Mouse (Mus musculus): ENCODE data around the gene Prss57. TPM values are rescaled to one million over a fixed set of nuclear protein-coding genes. Genes with fewer than 3 reads are reported as not detected.
"Not testable (repeated sequence)": the region's sequence is repeated elsewhere in the genome, so short reads cannot be mapped to it uniquely, and the experiment has no call there.

Prss57 gene
- polyA plus RNA-seq, 1 experiment from 2014 or later, result not detected

- ATAC-seq (ENCODE audit: insufficient number of reproducible peaks, insufficient read depth, low FRiP score, low read depth), result no peak
- Histone ChIP-seq H3K27ac (ENCODE audit: low read length) (peak overlapping the region; percentile 87), H3K36me3 (ENCODE audit: control insufficient read depth, insufficient read depth, low read length) (peaks cover 14% of the 10 kb centered on the region), H3K4me3 (ENCODE audit: low read depth, low read length) (peak overlapping the region; percentile 92), H3K4me1 (ENCODE audit: control insufficient read depth, insufficient read depth, low read length) (peaks cover 26% of the 10 kb centered on the region), H3K9me3 (ENCODE audit: control insufficient read depth, low read depth, low read length) (no peaks in the 10 kb centered on the region), H3K4me2 (replicated peaks; ENCODE audit: low read depth, low read length) (peak overlapping the region; percentile 92), H3K27me3 (ENCODE audit: control insufficient read depth, insufficient read depth, low read length) (no peaks in the 10 kb centered on the region), H3K9ac (replicated peaks; ENCODE audit: low read depth, low read length) (peak overlapping the region; percentile 93)
- 6% methylated on average over 16 of the region's 16 CpGs for WGBS
Measured at GRCm38 (mm10) chr10:79766001-79766507, 24.7 kb downstream of the Prss57 start.

GRCm38 (mm10) chr10:79765228-79765745, 25.5 kb downstream of the Prss57 start:
- H3K27ac ChIP-seq (ENCODE audit: low read length), result no peak overlapping the region; the same call in 1 of the 2 replicates
- peaks cover 26% of the 10 kb centered on the region for H3K4me1 ChIP-seq (ENCODE audit: control insufficient read depth, insufficient read depth, low read length)
- 52% methylated on average over 2 of the region's 2 CpGs for WGBS
- peak overlapping the region; percentile 93; the same call in 1 of the 2 replicates for H3K9ac ChIP-seq (replicated peaks; ENCODE audit: low read depth, low read length)
- no peaks in the 10 kb centered on the region for H3K9me3 ChIP-seq (ENCODE audit: control insufficient read depth, low read depth, low read length)
- H3K4me3 ChIP-seq (ENCODE audit: low read depth, low read length), result peak overlapping the region; percentile 92
- H3K27me3 ChIP-seq (ENCODE audit: control insufficient read depth, insufficient read depth, low read length), result no peaks in the 10 kb centered on the region
- peaks cover 22% of the 10 kb centered on the region for H3K36me3 ChIP-seq (ENCODE audit: control insufficient read depth, insufficient read depth, low read length)
- no peak for ATAC-seq (ENCODE audit: insufficient number of reproducible peaks, insufficient read depth, low FRiP score, low read depth)
- H3K4me2 ChIP-seq (replicated peaks; ENCODE audit: low read depth, low read length), result peak overlapping the region; percentile 92

- H3K36me3 ChIP-seq (ENCODE audit: control insufficient read depth, insufficient read depth, low read length), result peaks cover 31% of the 10 kb centered on the region
- no peak overlapping the region for H3K27ac ChIP-seq (ENCODE audit: low read length)
- no peak for ATAC-seq (ENCODE audit: insufficient number of reproducible peaks, insufficient read depth, low FRiP score, low read depth)
- no peak overlapping the region for H3K4me2 ChIP-seq (replicated peaks; ENCODE audit: low read depth, low read length)
- H3K4me1 ChIP-seq (ENCODE audit: control insufficient read depth, insufficient read depth, low read length), result peaks cover 26% of the 10 kb centered on the region
- no peak overlapping the region for H3K4me3 ChIP-seq (ENCODE audit: low read depth, low read length)
- no peaks in the 10 kb centered on the region for H3K9me3 ChIP-seq (ENCODE audit: control insufficient read depth, low read depth, low read length)
- H3K27me3 ChIP-seq (ENCODE audit: control insufficient read depth, insufficient read depth, low read length), result no peaks in the 10 kb centered on the region
- WGBS, result 74% methylated on average over 7 of the region's 7 CpGs
- H3K9ac ChIP-seq (replicated peaks; ENCODE audit: low read depth, low read length), result 0 out of 2 replicates have a peak overlapping the region, but pooled peaks have one; percentile 6
Measured at GRCm38 (mm10) chr10:79764234-79764633, 26.5 kb downstream of the Prss57 start.

GRCm38 (mm10) chr10:79762875-79763274, 27.9 kb downstream of the Prss57 start:
- Histone ChIP-seq H3K27me3 (ENCODE audit: control insufficient read depth, insufficient read depth, low read length) (no peaks in the 10 kb centered on the region), H3K4me2 (replicated peaks; ENCODE audit: low read depth, low read length) (no peak overlapping the region), H3K9me3 (ENCODE audit: control insufficient read depth, low read depth, low read length) (no peaks in the 10 kb centered on the region), H3K4me3 (ENCODE audit: low read depth, low read length) (no peak overlapping the region), H3K9ac (replicated peaks; ENCODE audit: low read depth, low read length) (no peak overlapping the region), H3K36me3 (ENCODE audit: control insufficient read depth, insufficient read depth, low read length) (peaks cover 44% of the 10 kb centered on the region), H3K4me1 (ENCODE audit: control insufficient read depth, insufficient read depth, low read length) (peaks cover 19% of the 10 kb centered on the region), H3K27ac (ENCODE audit: low read length) (no peak overlapping the region)
- no peak for ATAC-seq (ENCODE audit: insufficient number of reproducible peaks, insufficient read depth, low FRiP score, low read depth)
- 84% methylated on average over 3 of the region's 3 CpGs for WGBS

GRCm38 (mm10) chr10:79760603-79761143, 30.1 kb downstream of the Prss57 start:
- Histone ChIP-seq H3K27me3 (ENCODE audit: control insufficient read depth, insufficient read depth, low read length) (no peaks in the 10 kb centered on the region), H3K27ac (ENCODE audit: low read length) (no peak overlapping the region), H3K36me3 (ENCODE audit: control insufficient read depth, insufficient read depth, low read length) (peaks cover 59% of the 10 kb centered on the region), H3K4me1 (ENCODE audit: control insufficient read depth, insufficient read depth, low read length) (peaks cover 14% of the 10 kb centered on the region), H3K9ac (replicated peaks; ENCODE audit: low read depth, low read length) (no peak overlapping the region), H3K4me3 (ENCODE audit: low read depth, low read length) (no peak overlapping the region), H3K9me3 (ENCODE audit: control insufficient read depth, low read depth, low read length) (no peaks in the 10 kb centered on the region), H3K4me2 (replicated peaks; ENCODE audit: low read depth, low read length) (no peak overlapping the region)
- ATAC-seq (ENCODE audit: insufficient number of reproducible peaks, insufficient read depth, low FRiP score, low read depth), result no peak
- 92% methylated on average over 11 of the region's 11 CpGs for WGBS

- not testable (repeated sequence) for H3K4me2 ChIP-seq (replicated peaks; ENCODE audit: low read depth, low read length); H3K4me3 ChIP-seq (ENCODE audit: low read depth, low read length); ATAC-seq (ENCODE audit: insufficient number of reproducible peaks, insufficient read depth, low FRiP score, low read depth); H3K4me1 ChIP-seq (ENCODE audit: control insufficient read depth, insufficient read depth, low read length); H3K27me3 ChIP-seq (ENCODE audit: control insufficient read depth, insufficient read depth, low read length); H3K9me3 ChIP-seq (ENCODE audit: control insufficient read depth, low read depth, low read length); H3K9ac ChIP-seq (replicated peaks; ENCODE audit: low read depth, low read length); H3K27ac ChIP-seq (ENCODE audit: low read length)
- H3K36me3 ChIP-seq (ENCODE audit: control insufficient read depth, insufficient read depth, low read length), result peaks cover 59% of the 10 kb centered on the region
- WGBS, result 100% methylated on average over 1 of the region's 1 CpGs
Measured at GRCm38 (mm10) chr10:79759675-79760074, 31.1 kb downstream of the Prss57 start.

GRCm38 (mm10) chr10:79756660-79757059, 34.1 kb downstream of the Prss57 start:
- H3K4me1 ChIP-seq (ENCODE audit: control insufficient read depth, insufficient read depth, low read length), result peaks cover 6% of the 10 kb centered on the region; the same call in 1 of the 2 replicates
- H3K9me3 ChIP-seq (ENCODE audit: control insufficient read depth, low read depth, low read length), result no peaks in the 10 kb centered on the region
- no peak for ATAC-seq (ENCODE audit: insufficient number of reproducible peaks, insufficient read depth, low FRiP score, low read depth)
- H3K27me3 ChIP-seq (ENCODE audit: control insufficient read depth, insufficient read depth, low read length), result no peaks in the 10 kb centered on the region
- no peak overlapping the region for H3K9ac ChIP-seq (replicated peaks; ENCODE audit: low read depth, low read length)
- H3K27ac ChIP-seq (ENCODE audit: low read length), result no peak overlapping the region
- H3K4me3 ChIP-seq (ENCODE audit: low read depth, low read length), result no peak overlapping the region
- H3K36me3 ChIP-seq (ENCODE audit: control insufficient read depth, insufficient read depth, low read length), result peaks cover 51% of the 10 kb centered on the region
- WGBS, result 86% methylated on average over 24 of the region's 24 CpGs
- no peak overlapping the region for H3K4me2 ChIP-seq (replicated peaks; ENCODE audit: low read depth, low read length)

GRCm38 (mm10) chr10:79755854-79756253, 34.9 kb downstream of the Prss57 start:
- no peak for ATAC-seq (ENCODE audit: insufficient number of reproducible peaks, insufficient read depth, low FRiP score, low read depth)
- H3K4me2 ChIP-seq (replicated peaks; ENCODE audit: low read depth, low read length), result no peak overlapping the region
- peaks cover 6% of the 10 kb centered on the region; the same call in 1 of the 2 replicates for H3K4me1 ChIP-seq (ENCODE audit: control insufficient read depth, insufficient read depth, low read length)
- no peak overlapping the region for H3K27ac ChIP-seq (ENCODE audit: low read length)
- peaks cover 43% of the 10 kb centered on the region for H3K36me3 ChIP-seq (ENCODE audit: control insufficient read depth, insufficient read depth, low read length)
- H3K27me3 ChIP-seq (ENCODE audit: control insufficient read depth, insufficient read depth, low read length), result no peaks in the 10 kb centered on the region
- 83% methylated on average over 3 of the region's 3 CpGs for WGBS
- H3K9ac ChIP-seq (replicated peaks; ENCODE audit: low read depth, low read length), result no peak overlapping the region
- no peaks in the 10 kb centered on the region for H3K9me3 ChIP-seq (ENCODE audit: control insufficient read depth, low read depth, low read length)
- H3K4me3 ChIP-seq (ENCODE audit: low read depth, low read length), result no peak overlapping the region
